Mouse (Mus musculus) adrenal gland, postnatal 4 days (tissue): ENCODE results near the gene Slc16a7. TPM values are rescaled to one million over a fixed set of nuclear protein-coding genes. Genes with fewer than 3 reads are reported as not detected.
A peak's percentile ranks its signal among the peaks of the same experiment; 100 is the strongest.

Source experiments
- DNase-seq, 2 experiments: peaks; one replicate each; pipeline ENCODE4 v3.0.0; 2021 to 2022; ENCODE audit warnings: low spot score in 2 of 2, mixed read lengths in 2 of 2
- long read RNA-seq, 2 experiments: library from polyadenylated mRNA; stranded (forward); transcript quantifications; one replicate each; pipeline ENCODE4 v2.0.0; 2021
- total RNA-seq, 2 experiments: library from RNA; stranded (reverse); gene quantifications; 2 replicates each; pipeline ENCODE4 v1.2.3; 2021

Slc16a7 gene
- 10 to 100 TPM; 12.1 to 14.2 TPM for total RNA-seq
- long read RNA-seq, experiment 1, full-length matches to known transcripts, result 1 of 3 reads
- long read RNA-seq, experiment 1, partial matches to known transcripts, result 0 of 3 reads
- long read RNA-seq, experiment 1, other reads (novel, unspliced or antisense), result 2 of 3 reads
- long read RNA-seq, experiment 2, full-length matches to known transcripts, result 1 of 3 reads
- long read RNA-seq, experiment 2, partial matches to known transcripts, result 0 of 3 reads
- long read RNA-seq, experiment 2, other reads (novel, unspliced or antisense), result 2 of 3 reads

GRCm38 (mm10) chr10:125388876-125389786 lies at the start of gene Slc16a7:
TSS of gene Slc16a7 (minus strand) at chr10:125389465.
- DNase-seq, result peak; percentile 35 to 48

- DNase-seq, result no peak
Measured at GRCm38 (mm10) chr10:125418795-125419194, 29.5 kb upstream of the Slc16a7 start.

- no peak for DNase-seq
Measured at GRCm38 (mm10) chr10:125399796-125400195, 10.5 kb upstream of the Slc16a7 start.

GRCm38 (mm10) chr10:125390011-125390410 lies 746 bp upstream of the Slc16a7 start:
- DNase-seq, result no peak

GRCm38 (mm10) chr10:125388481-125388875 lies 787 bp downstream of the Slc16a7 start:
- DNase-seq, result no peak

GRCm38 (mm10) chr10:125387782-125388415 lies 1.4 kb downstream of the Slc16a7 start:
- no peak for DNase-seq

- DNase-seq, result no peak
Measured at GRCm38 (mm10) chr10:125375526-125375925, 13.7 kb downstream of the Slc16a7 start.

- no peak for DNase-seq
Measured at GRCm38 (mm10) chr10:125372666-125373065, 16.6 kb downstream of the Slc16a7 start.

- no peak for DNase-seq
Measured at GRCm38 (mm10) chr10:125371451-125371850, 17.8 kb downstream of the Slc16a7 start.

- DNase-seq, result no peak
Measured at GRCm38 (mm10) chr10:125370037-125370610, 19.1 kb downstream of the Slc16a7 start.

- no peak for DNase-seq
Measured at GRCm38 (mm10) chr10:125358479-125358878, 30.8 kb downstream of the Slc16a7 start.

GRCm38 (mm10) chr10:125352805-125353204 lies 36.5 kb downstream of the Slc16a7 start:
- DNase-seq, result no peak

GRCm38 (mm10) chr10:125348171-125348570 lies 41.1 kb downstream of the Slc16a7 start:
- no peak for DNase-seq

GRCm38 (mm10) chr10:125347149-125347548 lies 42.1 kb downstream of the Slc16a7 start:
- no peak for DNase-seq

- no peak for DNase-seq
Measured at GRCm38 (mm10) chr10:125346364-125346763, 42.9 kb downstream of the Slc16a7 start.

- DNase-seq, result no peak
Measured at GRCm38 (mm10) chr10:125345583-125345982, 43.7 kb downstream of the Slc16a7 start.

GRCm38 (mm10) chr10:125342204-125342603 lies 47.1 kb downstream of the Slc16a7 start:
- DNase-seq, result peak in 1 of 2 experiments; percentile 12

GRCm38 (mm10) chr10:125333799-125334198 lies 55.5 kb downstream of the Slc16a7 start:
- DNase-seq, result no peak

GRCm38 (mm10) chr10:125331334-125331733 lies 57.9 kb downstream of the Slc16a7 start:
- DNase-seq, result no peak

GRCm38 (mm10) chr10:125328331-125329063 lies 60.8 kb downstream of the Slc16a7 start:
- DNase-seq, result no peak
